Mouse (Mus musculus): ENCODE data around the gene Cdkn2aipnl.

Gene Cdkn2aipnl

GRCm38 (mm10) chr11:51967443-51968401 lies at the start of gene Cdkn2aipnl:
Gene Cdkn2aipnl, plus strand, starts transcription at chr11:51967661.
- DNase-seq (ENCODE audit: low read depth, low spot score): peak; percentile 98

DNA sequence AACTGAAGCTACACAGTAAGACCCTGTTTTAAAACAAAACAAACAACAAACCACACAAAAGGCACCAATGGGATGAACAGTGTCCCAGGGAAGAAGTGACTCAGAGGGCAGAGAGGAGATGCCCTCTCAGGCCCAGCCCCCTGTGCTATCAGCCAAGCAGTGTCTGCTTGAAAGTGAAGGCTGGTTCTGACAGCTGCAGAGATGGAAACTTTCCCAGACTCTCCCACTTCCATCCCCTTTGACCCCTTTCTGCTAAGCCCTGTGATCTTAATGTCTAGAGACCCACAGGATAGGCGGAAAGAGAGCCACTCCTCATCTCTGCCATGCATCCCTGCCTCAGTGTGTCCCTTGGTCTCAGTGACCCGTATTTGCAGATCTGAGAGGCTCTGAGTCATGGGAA lies 49.5 kb upstream of the Cdkn2aipnl start:
- DNase-seq (ENCODE audit: low read depth, low spot score): peak; percentile 16

GRCm38 (mm10) chr11:51918576-51918975 lies 48.9 kb upstream of the Cdkn2aipnl start:
- DNase-seq (ENCODE audit: low read depth, low spot score): no peak

DNA sequence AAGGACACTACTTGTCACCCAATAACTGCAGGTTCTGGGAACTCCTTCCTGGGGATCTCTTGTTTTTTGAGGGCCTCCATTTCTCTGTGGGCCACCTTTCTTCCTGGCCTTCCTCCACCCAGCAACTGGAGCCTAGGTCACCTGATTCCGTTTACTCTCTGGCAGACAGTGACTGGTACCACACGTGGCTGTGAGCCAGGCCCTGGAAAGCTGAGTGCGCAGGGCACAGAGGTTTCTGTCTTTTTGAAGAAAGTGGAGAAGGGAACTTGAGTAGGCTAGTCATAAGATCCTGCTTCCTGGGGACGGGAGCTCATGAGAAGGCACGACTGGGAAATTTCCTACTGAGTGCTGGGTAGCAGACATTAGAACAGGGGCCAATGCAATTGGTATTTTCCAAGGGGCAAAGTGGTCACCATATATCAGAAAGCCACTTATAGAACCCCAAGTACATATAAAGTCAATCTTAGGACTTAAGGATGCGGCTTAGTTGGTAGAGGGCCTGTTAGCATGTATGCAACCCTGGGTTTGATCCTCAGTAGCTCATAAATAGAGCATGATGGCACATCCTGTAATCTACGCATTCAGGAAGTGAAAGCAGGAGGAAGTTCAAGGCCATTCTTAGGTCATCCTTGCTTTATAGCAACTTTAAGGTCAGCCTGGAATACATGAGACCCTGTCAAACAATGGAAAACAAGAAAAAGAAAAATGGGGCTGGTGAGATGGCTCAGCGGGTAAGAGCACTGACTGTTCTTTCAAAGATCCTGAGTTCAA lies 45.9 kb upstream of the Cdkn2aipnl start:
- peak; percentile 44 for DNase-seq (ENCODE audit: low read depth, low spot score)

DNA sequence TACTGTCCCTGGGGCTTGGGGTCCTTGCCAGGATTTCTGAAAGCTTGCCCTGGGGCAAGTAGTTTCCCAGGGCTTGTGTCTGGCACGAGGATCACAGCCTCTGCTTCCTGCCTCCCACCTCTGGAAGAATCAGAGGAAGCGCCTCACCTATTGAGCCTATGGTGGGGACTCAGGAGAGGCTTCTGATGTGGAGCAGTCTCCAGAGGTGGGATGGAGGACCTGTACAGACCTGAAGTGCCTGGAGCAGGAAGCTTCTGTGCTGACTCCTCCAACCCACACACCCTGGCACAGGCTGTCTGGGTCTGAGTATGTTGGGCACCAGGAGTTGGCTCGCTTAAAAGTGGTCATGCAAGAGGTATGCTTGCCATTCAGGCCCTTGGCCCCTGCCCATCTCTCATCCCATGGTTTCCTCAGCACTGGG lies 45.0 kb upstream of the Cdkn2aipnl start:
- no peak for DNase-seq (ENCODE audit: low read depth, low spot score)

GRCm38 (mm10) chr11:51925595-51925994 lies 41.9 kb upstream of the Cdkn2aipnl start:
- peak; percentile 34 for DNase-seq (ENCODE audit: low read depth, low spot score)

DNA sequence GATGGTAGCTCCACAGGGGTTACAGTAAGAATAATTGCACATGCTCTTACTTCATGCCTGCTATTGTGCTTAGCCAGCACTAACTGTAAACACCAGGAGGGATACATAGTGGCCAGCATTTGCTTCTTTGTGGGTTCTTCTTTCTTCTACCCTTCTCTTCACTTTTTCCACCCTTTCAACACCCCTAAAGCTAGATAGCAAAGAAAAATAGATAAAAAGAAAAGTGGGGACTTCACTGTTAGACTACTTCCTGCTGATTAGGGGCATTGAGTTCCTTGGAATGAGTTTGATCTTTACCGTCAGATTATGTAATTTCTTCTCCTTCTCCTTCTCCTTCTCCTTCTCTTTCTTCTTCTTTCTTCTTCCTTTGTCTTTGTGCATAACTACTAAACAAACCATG lies 41.1 kb upstream of the Cdkn2aipnl start:
- no peak for DNase-seq (ENCODE audit: low read depth, low spot score)

- peak; percentile 64 for DNase-seq (ENCODE audit: low read depth, low spot score)
Observed at GRCm38 (mm10) chr11:51927106-51927505, 40.4 kb upstream of the Cdkn2aipnl start.

- no peak for DNase-seq (ENCODE audit: low read depth, low spot score)
Observed at GRCm38 (mm10) chr11:51931138-51931537, 36.3 kb upstream of the Cdkn2aipnl start.

DNA sequence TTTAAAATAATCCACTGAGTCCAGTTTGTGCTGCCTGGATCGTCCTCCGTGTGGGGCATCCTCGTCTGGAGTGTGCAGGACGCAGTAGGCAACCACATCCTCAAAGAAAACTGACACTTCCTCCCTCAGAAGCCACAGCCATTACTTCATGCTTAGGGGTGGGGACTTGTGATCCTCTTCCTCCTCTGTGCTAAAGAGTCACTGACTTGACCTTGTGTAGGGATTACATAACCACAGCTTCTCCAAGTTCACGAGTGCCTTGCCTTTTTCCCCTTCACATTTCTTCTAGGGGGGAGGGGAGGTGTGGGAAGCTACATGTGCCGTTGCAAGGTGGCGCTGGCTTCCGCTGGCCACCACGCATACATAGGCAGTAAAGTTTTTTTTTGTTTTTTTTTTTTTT lies 35.7 kb upstream of the Cdkn2aipnl start:
- peak; percentile 39 for DNase-seq (ENCODE audit: low read depth, low spot score)

GRCm38 (mm10) chr11:51934230-51934629 lies 33.2 kb upstream of the Cdkn2aipnl start:
- no peak for DNase-seq (ENCODE audit: low read depth, low spot score)

- no peak for DNase-seq (ENCODE audit: low read depth, low spot score)
Observed at GRCm38 (mm10) chr11:51935636-51936434, 31.6 kb upstream of the Cdkn2aipnl start.

GRCm38 (mm10) chr11:51937361-51937781 lies 30.1 kb upstream of the Cdkn2aipnl start:
- DNase-seq (ENCODE audit: low read depth, low spot score): peak; percentile 29

DNA sequence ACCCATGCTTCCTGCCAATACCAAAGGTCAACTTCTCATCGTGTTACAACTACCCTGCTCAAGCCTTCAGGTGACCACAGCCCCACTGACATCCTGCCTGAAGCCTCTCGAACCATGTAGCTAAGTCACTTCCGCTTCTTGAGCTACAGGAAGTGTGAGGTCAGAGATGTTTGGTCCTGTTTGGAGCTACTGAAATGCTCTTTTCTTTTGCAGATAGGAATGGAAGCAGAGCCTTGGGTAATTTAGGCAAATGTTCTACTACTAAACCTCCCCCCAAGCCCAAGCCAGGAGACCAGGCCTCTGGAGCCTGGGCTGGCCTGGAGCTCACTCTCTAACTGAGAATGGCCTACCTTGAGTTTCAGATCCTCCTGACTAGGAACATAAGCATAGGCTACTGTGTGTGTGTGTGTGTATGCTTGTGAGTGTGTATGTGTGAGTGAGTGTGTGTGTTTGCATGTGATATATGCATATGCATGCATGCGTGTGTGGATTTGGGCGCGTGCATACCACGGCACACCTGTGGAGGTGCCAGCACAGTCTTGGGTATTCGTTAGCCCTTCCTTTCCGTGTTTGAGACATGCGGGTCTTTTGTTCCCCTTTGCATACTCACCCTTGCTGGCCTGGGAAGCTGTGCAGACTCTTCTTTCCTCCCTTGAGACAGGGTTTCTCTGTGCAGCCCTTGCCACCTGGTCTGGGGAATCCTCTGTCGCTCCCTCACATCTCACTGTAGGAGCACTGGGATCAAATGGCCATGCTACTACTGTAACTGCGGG lies 28.5 kb upstream of the Cdkn2aipnl start:
- DNase-seq (ENCODE audit: low read depth, low spot score): no peak

DNA sequence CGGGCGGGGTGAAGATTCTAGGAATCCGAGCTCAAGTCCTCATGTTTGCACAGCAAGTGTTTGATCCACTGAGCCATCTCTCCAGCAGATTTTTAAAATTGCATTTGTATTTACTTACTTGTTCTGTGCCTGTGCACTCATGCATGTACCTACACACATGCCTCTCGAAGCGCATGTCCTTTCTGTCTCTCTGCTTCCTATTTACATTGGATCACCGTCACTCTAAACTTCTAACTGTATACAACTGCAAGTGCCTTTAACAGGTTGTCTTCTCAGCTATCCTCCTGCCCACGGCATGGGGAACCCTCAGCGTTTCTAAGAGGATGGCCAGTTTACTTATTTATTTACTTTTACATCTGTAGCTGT lies 27.9 kb upstream of the Cdkn2aipnl start:
- DNase-seq (ENCODE audit: low read depth, low spot score): no peak

GRCm38 (mm10) chr11:51940511-51940955 lies 26.9 kb upstream of the Cdkn2aipnl start:
- peak; percentile 28 for DNase-seq (ENCODE audit: low read depth, low spot score)

- DNase-seq (ENCODE audit: low read depth, low spot score): peak; percentile 70
Observed at GRCm38 (mm10) chr11:51942602-51943499, 24.6 kb upstream of the Cdkn2aipnl start.

DNA sequence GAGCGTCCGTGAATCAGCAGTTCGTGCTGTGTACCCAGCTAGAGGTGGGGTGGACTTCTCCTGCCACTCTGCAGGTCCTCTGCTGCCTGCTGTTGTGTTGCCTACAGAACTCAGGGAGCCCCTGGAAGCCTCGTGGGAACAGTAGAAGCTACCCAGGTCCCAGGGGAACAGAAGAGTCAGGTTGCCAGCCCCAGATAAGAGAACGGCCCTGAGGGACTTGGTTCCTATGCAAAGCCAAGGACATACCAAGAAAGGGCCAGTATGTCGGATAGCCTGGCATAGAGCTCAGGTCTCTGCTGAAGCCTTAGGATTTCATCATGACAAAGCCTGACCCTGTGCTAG lies 24.0 kb upstream of the Cdkn2aipnl start:
- DNase-seq (ENCODE audit: low read depth, low spot score): no peak

DNA sequence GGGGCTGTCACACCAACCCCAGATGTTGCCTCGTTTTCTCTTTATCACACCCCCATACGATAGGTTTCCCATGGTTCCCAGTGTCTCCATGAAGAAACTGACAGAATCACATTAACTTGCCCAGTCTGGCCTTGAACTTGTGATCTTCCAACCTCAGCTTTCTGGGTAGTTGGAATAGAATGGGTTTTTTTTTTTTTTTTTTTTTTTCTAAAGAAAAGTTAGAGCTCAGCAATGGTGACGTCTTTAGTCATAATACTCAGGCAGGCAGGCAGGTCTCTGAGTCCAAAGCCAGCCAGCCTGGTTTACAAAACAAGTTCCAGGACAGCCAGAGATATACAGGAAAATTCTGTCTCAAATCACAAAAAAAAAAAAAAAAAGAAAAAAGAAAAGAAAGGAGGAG lies 23.2 kb upstream of the Cdkn2aipnl start:
- no peak for DNase-seq (ENCODE audit: low read depth, low spot score)

DNA sequence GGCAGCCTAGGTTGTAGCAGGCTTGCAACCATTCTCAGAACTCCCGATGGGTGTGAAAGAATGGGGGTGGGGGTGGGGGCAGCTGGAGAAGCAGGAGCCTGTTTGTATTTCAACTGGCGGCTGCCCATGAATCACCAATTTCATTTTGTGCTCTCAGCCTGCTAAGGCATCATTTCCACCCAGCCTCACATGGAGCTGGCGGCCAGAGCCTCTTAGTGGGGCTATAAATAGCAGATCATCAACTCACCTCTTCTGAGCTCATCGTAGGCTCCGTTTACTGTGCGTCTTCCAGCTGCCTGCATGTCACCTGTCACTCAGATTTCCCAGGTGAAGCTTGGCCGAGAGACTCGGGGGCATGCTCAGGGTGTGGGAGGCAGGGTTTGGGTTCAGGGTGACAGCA lies 21.9 kb upstream of the Cdkn2aipnl start:
- DNase-seq (ENCODE audit: low read depth, low spot score): peak; percentile 91

All from brain, adult 2 months (tissue).